Mouse (Mus musculus) urinary bladder, postnatal 4 days (tissue): ENCODE measurements around the gene Tspan18.

Experiments used
- DNase-seq, 2 experiments: peaks; one replicate each; pipeline ENCODE4 v3.0.0; 2021 to 2022; ENCODE audit warnings: low spot score in 2 of 2

The Tspan18 gene

GRCm38 (mm10) chr2:93187323-93187996 is 146.8 kb downstream of the Tspan18 start, which contains the start of gene Trp53i11:
Gene Trp53i11 (plus strand): TSS chr2:93187548.
- DNase-seq: peak; percentile 82

DNA sequence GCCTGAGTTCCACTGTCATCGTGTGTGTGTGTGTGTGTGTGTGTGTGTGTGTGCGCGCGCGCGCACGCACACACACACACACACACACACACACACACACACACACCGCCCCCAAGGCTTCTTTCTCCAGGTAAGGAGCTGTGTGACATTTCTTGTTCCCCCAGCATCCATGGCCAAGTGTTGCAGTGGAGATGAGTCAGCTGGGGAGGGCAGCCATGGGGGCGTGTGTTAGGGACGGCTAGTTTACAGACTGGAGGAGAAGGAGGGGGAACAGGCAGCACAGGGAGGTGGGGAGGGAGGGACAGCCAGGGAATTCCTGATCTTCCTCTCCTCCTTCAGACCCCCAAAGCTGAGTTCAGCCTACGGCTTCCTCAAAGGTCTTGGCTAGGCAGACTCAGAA is 151.4 kb downstream of the Tspan18 start:
- no peak for DNase-seq

DNA sequence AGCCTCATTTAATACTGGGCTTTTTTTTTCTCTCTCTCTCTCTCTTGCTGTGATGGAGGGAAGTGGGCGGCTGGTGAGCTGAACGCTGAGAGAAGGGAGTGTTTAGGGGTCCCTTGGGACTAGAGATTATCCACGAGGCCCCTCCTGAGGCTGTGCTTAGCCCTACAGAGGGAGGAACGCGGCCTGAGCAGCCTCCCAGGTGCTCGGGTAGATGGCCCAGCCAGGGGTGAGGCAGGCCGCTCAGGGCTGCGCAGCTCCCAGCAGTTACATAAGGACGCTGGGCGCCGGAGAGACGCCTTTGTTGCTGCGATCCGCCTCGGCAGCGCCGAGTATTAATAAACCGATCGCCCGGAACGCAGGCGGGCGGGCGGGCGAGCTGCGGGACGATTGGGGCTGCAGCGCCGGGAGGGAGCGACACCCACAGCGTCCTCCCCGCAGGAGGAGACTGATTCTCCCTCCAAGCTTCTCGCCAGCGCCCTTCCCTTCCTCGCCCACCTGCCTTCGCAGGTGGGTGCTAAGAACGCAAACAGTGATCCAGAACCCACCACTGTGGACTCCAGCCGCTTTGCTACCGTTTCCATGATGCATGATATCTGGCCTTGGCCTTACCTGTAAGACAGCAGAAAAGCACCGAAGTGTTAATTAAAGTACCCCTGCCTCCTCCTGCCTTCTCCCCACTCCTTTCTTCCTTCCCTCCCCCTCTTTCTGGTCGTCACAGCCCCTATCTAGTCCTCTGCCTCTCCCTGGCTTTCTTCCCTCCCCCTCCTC is 154.0 kb downstream of the Tspan18 start:
- DNase-seq: no peak

DNA sequence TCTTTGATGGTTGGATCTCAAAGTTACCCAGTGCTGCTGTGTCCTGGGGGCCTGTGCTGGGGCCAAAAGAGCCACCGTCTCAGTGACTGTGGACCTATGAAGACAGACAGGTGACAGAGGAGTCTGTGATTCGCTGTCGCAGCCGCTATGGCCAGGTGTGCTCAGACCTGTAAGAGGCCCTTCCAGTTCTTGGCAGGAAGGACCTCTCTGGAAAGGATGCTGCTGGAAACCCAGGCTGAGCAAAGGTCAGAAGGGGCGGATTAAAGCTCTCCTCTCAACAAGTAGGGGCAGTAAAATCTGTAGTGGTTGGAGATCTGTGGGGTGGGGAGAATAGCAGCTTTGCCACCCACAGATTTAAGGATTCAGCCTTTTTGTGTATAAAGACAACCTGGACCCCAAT is 154.7 kb downstream of the Tspan18 start:
- no peak for DNase-seq

DNA sequence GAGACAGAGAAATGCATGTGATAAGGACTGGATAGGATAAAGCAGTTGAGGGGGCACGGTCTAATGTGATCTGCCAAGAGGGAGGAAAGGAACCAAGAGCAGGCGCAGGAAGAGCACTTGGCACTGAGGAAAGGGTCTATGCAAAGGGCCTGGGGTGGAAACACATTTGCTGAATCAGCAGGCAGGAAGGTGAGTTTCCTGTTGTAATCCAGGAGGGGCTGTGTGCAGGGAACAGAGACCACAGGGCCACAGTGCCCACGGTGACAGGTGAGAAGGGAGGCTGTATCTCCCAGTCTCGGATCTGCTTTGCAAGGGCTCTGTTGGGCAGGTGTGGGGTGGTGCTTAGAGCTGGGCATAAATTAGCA is 156.0 kb downstream of the Tspan18 start:
- no peak for DNase-seq

DNA sequence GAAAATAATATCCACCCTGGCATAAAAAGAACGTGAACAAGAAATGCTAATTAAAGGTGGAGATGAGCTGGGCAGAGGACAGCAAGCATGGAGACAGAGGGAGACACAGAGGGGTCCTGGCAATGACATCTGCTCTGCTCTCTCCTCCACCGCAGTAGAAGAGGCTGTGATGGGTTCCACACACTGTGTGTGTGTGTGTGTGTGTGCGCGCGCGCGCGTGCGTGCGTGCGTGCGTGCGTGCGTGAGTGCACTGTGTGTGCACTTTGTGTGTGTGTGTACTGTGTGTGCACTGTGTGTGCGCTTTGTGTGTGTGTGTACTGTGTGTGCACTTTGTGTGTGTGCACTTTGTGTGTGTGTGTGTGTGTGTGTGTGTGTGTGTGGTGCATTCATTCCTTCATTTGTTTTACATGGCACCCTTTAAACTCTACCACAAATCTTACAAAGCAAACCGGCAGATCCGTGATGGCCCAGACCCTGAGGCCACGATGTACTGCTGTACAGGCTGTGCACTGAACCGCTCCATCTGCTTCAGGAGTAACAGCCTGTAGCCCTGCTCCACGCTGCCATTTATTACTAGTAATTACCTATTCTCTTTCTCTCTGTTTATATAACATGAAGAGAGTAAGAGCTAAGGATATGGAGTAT is 156.5 kb downstream of the Tspan18 start:
- no peak for DNase-seq

GRCm38 (mm10) chr2:93176871-93177667 is 157.2 kb downstream of the Tspan18 start:
- DNase-seq: no peak

GRCm38 (mm10) chr2:93176193-93176798 is 158.0 kb downstream of the Tspan18 start:
- no peak for DNase-seq

DNA sequence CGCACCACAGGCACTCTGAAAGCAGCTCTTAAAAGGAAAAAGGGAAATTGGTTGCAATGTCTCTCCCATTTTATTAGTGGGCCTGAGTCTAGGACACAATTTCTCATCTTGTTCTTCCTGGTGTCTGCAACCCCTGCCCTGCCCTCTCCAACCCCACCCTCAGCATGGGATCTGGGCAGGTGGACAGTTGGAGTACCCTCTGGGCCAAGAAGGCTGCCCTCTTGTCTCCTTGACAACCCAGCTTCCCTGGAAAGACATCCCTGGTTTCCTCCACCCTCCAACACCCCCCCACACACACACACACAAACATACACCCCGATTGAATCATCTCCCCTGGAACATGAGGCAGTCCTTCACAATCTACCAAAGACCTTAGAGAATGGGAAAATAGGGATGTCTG is 158.6 kb downstream of the Tspan18 start:
- no peak for DNase-seq

- DNase-seq: no peak
Measured at GRCm38 (mm10) chr2:93175278-93175677, 159.0 kb downstream of the Tspan18 start.

GRCm38 (mm10) chr2:93174159-93174558 is 160.1 kb downstream of the Tspan18 start:
- no peak for DNase-seq

DNA sequence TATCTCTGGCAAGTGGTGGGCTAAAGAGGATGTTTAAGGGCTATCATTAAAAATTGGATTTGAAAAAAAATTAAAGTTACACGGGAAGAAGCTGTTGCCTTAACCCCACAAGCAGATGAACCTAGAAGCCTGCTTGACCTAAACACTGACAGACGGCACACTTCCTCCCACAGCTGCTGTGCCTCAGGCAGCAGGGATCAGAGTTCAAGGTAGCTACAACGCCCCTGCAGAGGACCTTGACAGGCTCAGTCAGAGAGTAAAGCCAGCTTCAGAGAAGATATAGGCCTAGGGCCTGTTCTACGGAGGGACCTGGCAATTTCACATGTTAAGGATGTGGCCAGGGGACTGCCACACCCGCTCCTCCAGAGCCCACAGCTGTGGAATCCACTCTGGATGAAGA is 161.8 kb downstream of the Tspan18 start:
- DNase-seq: no peak

DNA sequence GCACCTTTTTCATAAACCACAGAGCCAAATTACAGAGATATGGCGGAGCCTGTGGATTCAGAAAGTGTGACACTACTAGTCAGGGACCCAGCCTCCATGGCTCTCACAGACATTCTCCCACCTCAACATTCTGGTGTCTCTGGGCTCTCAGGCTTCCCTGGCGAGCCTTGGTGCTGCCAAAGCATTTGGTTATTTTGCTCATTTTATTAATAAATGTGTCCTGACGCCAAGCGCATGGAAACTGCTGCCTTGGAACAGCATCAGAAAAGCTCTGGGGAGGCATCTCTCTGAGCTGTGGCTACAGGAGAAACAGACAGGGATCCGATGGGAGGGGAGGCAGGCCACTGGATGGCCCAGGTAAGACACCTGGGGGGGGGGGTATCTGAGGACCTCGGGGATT is 162.4 kb downstream of the Tspan18 start:
- DNase-seq: no peak

DNA sequence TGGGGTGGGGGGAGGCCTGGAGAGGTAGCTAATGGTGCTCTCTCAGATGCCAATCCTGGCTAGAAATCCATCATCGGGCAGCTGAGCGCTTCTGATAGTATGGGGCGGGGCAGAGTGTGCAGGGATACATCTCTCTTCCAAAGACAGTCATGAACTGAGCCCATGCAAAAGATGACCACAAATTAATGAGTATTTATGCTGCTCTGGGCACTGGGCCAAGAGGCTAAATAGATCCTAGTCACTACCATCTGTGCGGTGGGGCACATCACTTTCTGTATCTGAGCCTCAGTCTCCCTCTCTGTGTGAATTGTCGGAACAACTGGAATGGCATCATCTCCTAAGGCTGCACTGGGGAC is 163.5 kb downstream of the Tspan18 start:
- no peak for DNase-seq

- DNase-seq: no peak
Measured at GRCm38 (mm10) chr2:93170156-93170844, 164.0 kb downstream of the Tspan18 start.

DNA sequence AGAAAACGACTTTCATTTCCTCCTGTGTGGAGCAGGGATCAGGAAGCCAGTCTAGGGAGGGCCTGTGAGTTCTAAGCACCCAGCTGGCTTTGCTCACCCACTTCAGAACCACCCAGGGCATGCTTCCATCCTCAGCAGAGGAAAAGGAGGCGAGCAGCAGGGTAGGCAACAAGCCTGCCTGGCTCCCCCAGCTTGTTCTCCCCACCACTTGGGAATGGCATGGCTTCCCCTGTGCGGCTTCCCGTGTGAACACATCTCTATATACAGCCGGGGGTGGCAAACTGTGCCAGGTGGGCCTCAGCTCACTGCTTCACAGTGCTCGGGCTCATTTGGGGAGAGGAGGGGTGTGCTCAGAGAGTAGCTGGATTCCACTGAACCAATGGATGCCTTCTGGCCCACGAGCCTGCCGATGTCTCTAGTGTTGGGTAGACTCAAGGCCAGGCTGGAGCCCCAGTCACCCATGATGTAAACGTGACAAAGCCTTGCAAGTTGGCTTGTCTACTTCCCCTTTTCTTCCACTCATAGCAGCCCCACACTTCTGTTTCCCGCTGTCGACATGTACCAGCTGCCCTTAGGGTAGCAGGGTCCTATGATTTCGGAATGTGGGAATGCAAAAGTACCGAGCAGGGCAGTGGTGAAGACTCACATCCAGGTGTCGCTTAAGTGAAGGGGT is 167.4 kb downstream of the Tspan18 start:
- DNase-seq: no peak

- DNase-seq: no peak
Measured at GRCm38 (mm10) chr2:93166295-93166694, 168.0 kb downstream of the Tspan18 start.

DNA sequence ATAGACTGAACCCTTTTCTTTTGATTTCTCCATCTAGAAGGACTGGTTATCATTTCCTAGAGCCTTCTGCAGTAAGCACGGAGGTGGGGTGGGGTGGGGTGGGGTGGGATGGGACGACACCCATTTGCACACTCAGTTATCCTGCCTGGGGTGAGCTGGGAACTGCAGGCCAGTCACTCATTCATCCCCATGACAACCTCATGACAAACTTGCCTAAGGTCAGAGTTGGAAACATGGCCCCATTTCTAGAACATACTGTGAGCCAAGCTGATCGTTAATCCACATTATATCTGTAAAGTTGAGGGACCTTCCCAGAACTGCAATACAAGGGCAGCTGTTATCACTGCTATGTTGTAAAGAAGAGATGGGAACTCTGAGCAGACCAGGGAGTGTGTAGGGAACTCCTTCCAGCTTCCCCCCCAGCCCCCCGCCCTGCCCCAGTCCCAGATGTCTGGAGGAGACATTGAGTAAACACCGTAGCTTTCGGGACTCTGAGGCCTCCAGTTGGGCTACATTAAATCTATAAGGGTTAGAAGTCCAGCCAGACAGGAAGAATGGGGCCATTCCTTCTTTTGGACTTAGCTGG is 170.5 kb downstream of the Tspan18 start:
- DNase-seq: no peak

DNA sequence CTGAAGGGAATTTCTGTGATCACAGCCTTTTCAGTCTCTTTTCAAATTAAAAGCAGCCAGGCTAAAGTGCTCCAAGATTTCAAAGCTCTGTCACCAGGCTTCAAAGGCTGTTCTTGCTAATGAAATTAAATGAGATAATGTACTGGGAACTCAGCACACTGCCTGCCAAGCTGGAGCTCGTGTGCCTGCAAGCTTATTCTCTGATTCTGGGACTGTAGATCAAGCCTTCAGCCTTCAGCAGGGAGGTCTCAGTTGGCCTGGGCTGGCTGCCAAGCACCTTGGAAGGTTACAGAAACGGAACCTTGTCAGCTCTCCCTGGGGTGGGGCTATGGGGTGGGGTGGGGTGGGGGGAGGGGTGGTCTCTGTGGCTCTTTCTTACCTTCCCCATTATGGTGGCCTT is 171.0 kb downstream of the Tspan18 start:
- no peak for DNase-seq

DNA sequence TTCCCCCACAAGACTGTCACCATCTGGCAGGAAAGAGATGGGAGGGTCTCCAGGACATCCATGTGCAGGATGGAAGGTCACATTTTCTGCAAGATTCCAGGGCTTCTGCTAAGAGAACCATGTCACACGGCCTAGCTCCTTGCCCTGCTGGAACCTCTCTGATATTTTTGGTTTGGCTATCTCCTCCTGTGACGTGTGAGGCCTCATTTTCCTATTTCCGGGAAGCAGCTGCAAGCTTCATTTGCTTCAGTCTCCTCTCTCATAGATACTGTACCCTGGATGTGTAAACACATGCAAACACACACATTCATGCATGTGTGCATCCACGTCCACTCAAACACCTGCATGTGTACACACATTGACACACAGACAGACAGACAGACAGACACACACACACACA is 171.5 kb downstream of the Tspan18 start:
- DNase-seq: no peak
